Mouse (Mus musculus) olfactory bulb, adult 2 months (tissue): ENCODE measurements around the gene Rbms2.
"Not testable (repeated sequence)": the region's sequence is repeated elsewhere in the genome, so short reads cannot be mapped to it uniquely, and the experiment has no call there.

ENCODE experiments used
- CTCF ChIP-seq: fragments of 200-500 bp; IDR thresholded peaks from 2 replicates; pipeline ENCODE4 v1.5.1; 2012; ENCODE audit warnings: low read depth, mild to moderate bottlenecking, low read length, moderate library complexity; ENCODE audit not compliant: insufficient read depth
- POLR2A ChIP-seq: fragments of 200-500 bp; IDR thresholded peaks from 2 replicates; pipeline ENCODE4 v1.6.1; 2012; ENCODE audit warnings: mild to moderate bottlenecking, low read depth, low read length, moderate library complexity; ENCODE audit not compliant: insufficient read depth

DNA sequence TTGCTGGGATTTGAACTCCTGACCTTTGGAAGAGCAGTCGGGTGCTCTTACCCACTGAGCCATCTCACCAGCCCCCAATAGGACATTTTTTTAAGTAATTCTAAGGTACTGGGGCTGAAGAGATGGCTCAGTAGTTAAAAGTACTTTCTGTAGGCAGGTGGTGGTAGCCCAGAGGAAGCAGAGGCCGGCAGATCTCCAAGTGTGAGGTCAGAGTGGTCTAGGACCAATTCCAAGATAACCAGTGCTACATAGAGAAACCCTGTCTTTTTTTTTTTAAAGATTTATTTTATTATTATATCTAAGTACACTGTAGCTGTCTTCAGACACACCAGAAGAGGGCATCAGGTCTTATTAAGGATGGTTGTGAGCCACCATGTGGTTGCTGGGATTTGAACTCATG is 92.9 kb downstream of the Rbms2 start:
- TF ChIP-seq CTCF, POLR2A: not testable (repeated sequence)
